Mouse (Mus musculus) limb, embryonic 15.5 days (tissue): Measurements from ENCODE around the gene Tas1r3. TPM values are rescaled to one million over a fixed set of nuclear protein-coding genes. Genes with fewer than 3 reads are reported as not detected.
A peak's percentile ranks its signal among the peaks of the same experiment; 100 is the strongest.

Experiments used
- ATAC-seq: fragments of 200-750 bp; cut with Nextera tagmentation; 2 replicates; pipeline ENCODE4 v1.8.0; 2017; ENCODE audit warnings: low read depth, moderate TSS enrichment; ENCODE audit not compliant: insufficient number of reproducible peaks, low FRiP score, low TSS enrichment
- H3K27ac ChIP-seq: fragments of 300-500 bp; sonication (generic); 2 replicates; pipeline ENCODE4 v1.5.1; 2015; ENCODE audit warnings: moderate library complexity, mild to moderate bottlenecking, inconsistent platforms
- H3K27me3 ChIP-seq: fragments of 300-500 bp; sonication (generic); 2 replicates; pipeline ENCODE4 v1.6.1; 2015; ENCODE audit warnings: inconsistent platforms
- H3K36me3 ChIP-seq: fragments of 300-500 bp; sonication (generic); 2 replicates; pipeline ENCODE4 v1.6.1; 2015; ENCODE audit warnings: inconsistent platforms
- H3K4me1 ChIP-seq: fragments of 300-500 bp; sonication (generic); 2 replicates; pipeline ENCODE4 v1.6.1; 2015; ENCODE audit warnings: inconsistent platforms
- H3K4me2 ChIP-seq: fragments of 300-500 bp; sonication (generic); 2 replicates; pipeline ENCODE4 v1.6.1; 2015; ENCODE audit warnings: mild to moderate bottlenecking, inconsistent platforms
- H3K4me3 ChIP-seq: fragments of 300-500 bp; sonication (generic); 2 replicates; pipeline ENCODE4 v1.5.1; 2015; ENCODE audit warnings: mild to moderate bottlenecking, inconsistent platforms
- H3K9ac ChIP-seq: fragments of 300-500 bp; sonication (generic); 2 replicates; pipeline ENCODE4 v1.6.1; 2015; ENCODE audit warnings: inconsistent platforms
- H3K9me3 ChIP-seq: fragments of 300-500 bp; sonication (generic); 2 replicates; pipeline ENCODE4 v1.6.1; 2016; ENCODE audit warnings: inconsistent platforms
- WGBS: fragments of 180-500 bp; shearing (Covaris S2); methylation state at CpG from one replicate; pipeline ENCODE4 v1.1.7; 2015; 5-methylcytosine and 5-hydroxymethylcytosine counted together
- microRNA-seq: library from miRNA; unstranded; fragments of <30 nt; microRNA quantifications from one replicate; pipeline ENCODE4, GENCODE M21; 2016
- polyA plus RNA-seq: library from polyadenylated mRNA; unstranded; fragments of >200 nt; fragmentation: Nextera tagmentation; extraction: Ambion mirVana; gene quantifications from 2 replicates; pipeline ENCODE4 v1.2.1, GENCODE M21; 2015

The Tas1r3 gene
- polyA plus RNA-seq, 1 experiment from 2014 or later: 0.32 TPM

- WGBS: 85% methylated on average over 4 of the region's 4 CpGs
- ATAC-seq: no peak
- no peak overlapping the region for H3K9ac ChIP-seq
Measured at GRCm38 (mm10) chr4:155817533-155817932, 45.6 kb downstream of the Tas1r3 start.

GRCm38 (mm10) chr4:155812665-155813181 is 50.4 kb downstream of the Tas1r3 start:
- Histone ChIP-seq H3K27ac (peak overlapping the region; percentile 93), H3K4me3 (peak overlapping the region; percentile 98), H3K9me3 (no peaks in the 10 kb centered on the region), H3K27me3 (no peaks in the 10 kb centered on the region), H3K4me2 (peak overlapping the region; percentile 68), H3K36me3 (peaks cover 70% of the 10 kb centered on the region), H3K4me1 (peaks cover 20% of the 10 kb centered on the region), H3K9ac (peak overlapping the region; percentile 99)
- under 1% methylated on average over 48 of the region's 49 CpGs for WGBS
- ATAC-seq: peak; percentile 30; the same call in 1 of the 2 replicates

More at GRCm38 (mm10) chr4:155817533-155817932, 45.6 kb downstream of the Tas1r3 start:
- Histone ChIP-seq H3K4me2 (no peak overlapping the region), H3K9me3 (no peaks in the 10 kb centered on the region), H3K4me1 (peaks cover 14% of the 10 kb centered on the region), H3K27ac (no peak overlapping the region), H3K27me3 (no peaks in the 10 kb centered on the region), H3K36me3 (peaks cover 85% of the 10 kb centered on the region), H3K4me3 (no peak overlapping the region)

- Histone ChIP-seq H3K4me2 (peak within 1 kb of the TSS; percentile 68), H3K4me1 (peaks cover 20% of the 10 kb centered on the region), H3K27ac (peak within 1 kb of the TSS; percentile 93), H3K36me3 (peaks cover 69% of the 10 kb centered on the region), H3K9ac (peak within 1 kb of the TSS; percentile 99), H3K9me3 (no peaks in the 10 kb centered on the region), H3K4me3 (peak within 1 kb of the TSS; percentile 98), H3K27me3 (no peaks in the 10 kb centered on the region)
- 1% methylated on average over 60 of the region's 60 CpGs for WGBS
- ATAC-seq: peak; percentile 99
Measured at GRCm38 (mm10) chr4:155811929-155812664, 51.1 kb downstream of the Tas1r3 start, which contains the start of gene Ccnl2. Ccnl2 (plus strand) TSS chr4:155812489.

Small RNA genes within 50 kb of the gene (microRNA-seq; reads per million reads assigned to microRNA genes)
- not detected for gene Gm22991

Other genes with a start within 250 kb of the Tas1r3 start
- 58.8 and 59.9 TPM in 2 replicates for gene Cdk11b, start 238.5 kb downstream of the Tas1r3 start, polyA plus RNA-seq
- not detected in 2 replicates for gene Gm10563, start 218.0 kb downstream of the Tas1r3 start, polyA plus RNA-seq
- 23.7 and 36.9 TPM in 2 replicates for gene Mmp23, start 210.0 kb downstream of the Tas1r3 start, polyA plus RNA-seq
- 30.1 and 34.3 TPM in 2 replicates for gene Mib2, start 194.2 kb downstream of the Tas1r3 start, polyA plus RNA-seq
- gene Fndc10, start 169.0 kb downstream of the Tas1r3 start, polyA plus RNA-seq: 11.1 and 11.5 TPM in 2 replicates
- 132 and 139 TPM in 2 replicates for gene Ssu72, start 158.6 kb downstream of the Tas1r3 start, polyA plus RNA-seq
- gene Tmem240, start 128.6 kb downstream of the Tas1r3 start, polyA plus RNA-seq: 0.94 and 1.3 TPM in 2 replicates
- 84.1 and 91.5 TPM in 2 replicates for gene Atad3a, start 102.3 kb downstream of the Tas1r3 start, polyA plus RNA-seq
- 17.6 and 21.3 TPM in 2 replicates for gene Vwa1, start 88.7 kb downstream of the Tas1r3 start, polyA plus RNA-seq
- gene Tmem88b, start 77.5 kb downstream of the Tas1r3 start, polyA plus RNA-seq: 0.38 and 0.52 TPM in 2 replicates
- gene Ankrd65, start 72.9 kb downstream of the Tas1r3 start, polyA plus RNA-seq: not detected in 2 replicates
- gene Mrpl20, start 60.5 kb downstream of the Tas1r3 start, polyA plus RNA-seq: 169 and 184 TPM in 2 replicates
- gene Ccnl2, start 50.9 kb downstream of the Tas1r3 start, polyA plus RNA-seq: 185 and 187 TPM in 2 replicates
- gene Aurkaip1, start 32.1 kb downstream of the Tas1r3 start, polyA plus RNA-seq: 123 and 128 TPM in 2 replicates
- 150 and 197 TPM in 2 replicates for gene Mxra8, start 23.7 kb downstream of the Tas1r3 start, polyA plus RNA-seq
- 7.1 and 10.4 TPM in 2 replicates for gene Dvl1, start 16.0 kb downstream of the Tas1r3 start, polyA plus RNA-seq
- gene Cptp, start 6.1 kb upstream of the Tas1r3 start, polyA plus RNA-seq: 19.7 and 20.8 TPM in 2 replicates
- gene Ints11, start 6.2 kb upstream of the Tas1r3 start, polyA plus RNA-seq: 69.5 and 72.3 TPM in 2 replicates
- gene Pusl1, start 28.4 kb upstream of the Tas1r3 start, polyA plus RNA-seq: 61.8 and 66.6 TPM in 2 replicates
- 23.3 and 23.8 TPM in 2 replicates for gene Acap3, start 28.5 kb upstream of the Tas1r3 start, polyA plus RNA-seq
- gene Ube2j2, start 80.5 kb upstream of the Tas1r3 start, polyA plus RNA-seq: 87.9 and 99.7 TPM in 2 replicates
- 48.3 and 50.3 TPM in 2 replicates for gene C1qtnf12, start 99.0 kb upstream of the Tas1r3 start, polyA plus RNA-seq
- gene B3galt6, start 129.3 kb upstream of the Tas1r3 start, polyA plus RNA-seq: 16.1 and 16.4 TPM in 2 replicates
- 175 and 176 TPM in 2 replicates for gene Sdf4, start 129.5 kb upstream of the Tas1r3 start, polyA plus RNA-seq
- gene Tnfrsf4, start 150.5 kb upstream of the Tas1r3 start, polyA plus RNA-seq: 0.55 and 0.99 TPM in 2 replicates
- gene Tnfrsf18, start 162.8 kb upstream of the Tas1r3 start, polyA plus RNA-seq: 3.6 and 5.4 TPM in 2 replicates
- gene Ttll10, start 196.1 kb upstream of the Tas1r3 start, polyA plus RNA-seq: 2.5 and 3.1 TPM in 2 replicates
- 29.9 and 31.8 TPM in 2 replicates for gene 9430015G10Rik, start 246.6 kb upstream of the Tas1r3 start, polyA plus RNA-seq